Mouse (Mus musculus) layer of hippocampus, adult 6 months (tissue): ENCODE results near the gene Tes3-ps. TPM values are rescaled to one million over a fixed set of nuclear protein-coding genes. Genes with fewer than 3 reads are reported as not detected.

Experiments
- long read RNA-seq, 2 experiments: library from polyadenylated mRNA; unstranded; transcript quantifications; one replicate each; pipeline ENCODE4 v2.0.0; 2019 to 2020
- polyA plus RNA-seq: library from polyadenylated mRNA; unstranded; fragments of <200 nt; fragmentation: Nextera tagmentation; gene quantifications from 2 replicates; pipeline ENCODE4 v1.2.3, GENCODE M21; 2021

Tes3-ps gene
- 0.19 and 0.36 TPM in 2 replicates for polyA plus RNA-seq
- long read RNA-seq, experiment 1, partial matches to known transcripts: 0 of 3 reads
- long read RNA-seq, experiment 1, other reads (novel, unspliced or antisense): 1 of 3 reads
- long read RNA-seq, experiment 2, partial matches to known transcripts: 0 of 1 reads
- long read RNA-seq, experiment 2, other reads (novel, unspliced or antisense): 0 of 1 reads

DNA sequence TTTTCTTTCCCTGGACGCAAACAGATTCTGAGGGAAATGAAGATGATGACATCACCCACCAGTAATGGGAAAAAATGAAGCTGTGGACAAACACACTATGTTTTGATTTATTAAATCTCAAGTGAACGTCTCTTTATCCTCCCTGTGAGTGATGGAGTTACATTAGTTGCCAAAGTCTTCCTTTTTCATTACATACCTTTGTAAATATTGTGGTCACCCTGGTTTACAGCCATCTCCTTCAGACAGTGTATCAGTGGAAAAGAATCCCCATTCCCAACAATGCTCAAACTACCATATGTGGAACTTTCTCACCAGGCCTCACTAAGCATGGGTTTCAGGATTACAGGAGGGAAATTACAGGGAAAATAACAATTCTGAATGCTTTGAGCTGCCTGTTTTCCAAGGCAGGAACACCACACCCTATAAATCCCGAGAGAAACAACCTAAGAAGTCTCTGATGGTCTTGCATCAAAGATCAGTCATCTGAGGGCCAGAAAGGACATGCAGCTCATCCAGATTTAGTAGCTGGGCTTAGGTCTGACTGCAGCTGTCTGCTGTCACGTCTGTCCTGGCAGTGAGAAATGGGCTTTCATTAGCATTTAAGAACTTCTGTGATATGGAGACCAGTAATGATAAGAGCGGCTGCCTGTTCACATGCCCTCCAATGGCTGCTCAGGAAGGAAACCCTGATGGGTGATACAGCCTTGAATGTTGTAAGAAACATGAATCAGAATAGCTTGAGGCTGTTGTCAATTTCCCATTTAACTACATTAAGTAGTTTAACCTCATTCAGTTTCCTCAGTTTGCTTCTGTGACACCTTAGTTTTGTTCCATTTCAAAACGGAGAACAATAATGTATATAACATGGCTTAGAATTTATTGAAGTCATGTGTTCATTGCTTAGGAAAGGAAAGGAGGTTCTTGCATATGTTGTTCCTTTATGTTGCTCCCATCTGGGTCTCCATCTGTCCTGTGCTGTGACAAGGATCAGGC lies at the start of gene Tes3-ps:
TSS of gene Tes3-ps (plus strand) at position 943 of the 993 bp plus-strand sequence.

GRCm38 (mm10) chr13:49504510-49504909 lies 11.4 kb downstream of the Tes3-ps start, which contains the start of gene Ecm2:
Ecm2 (plus strand) TSS chr13:49504810.

DNA sequence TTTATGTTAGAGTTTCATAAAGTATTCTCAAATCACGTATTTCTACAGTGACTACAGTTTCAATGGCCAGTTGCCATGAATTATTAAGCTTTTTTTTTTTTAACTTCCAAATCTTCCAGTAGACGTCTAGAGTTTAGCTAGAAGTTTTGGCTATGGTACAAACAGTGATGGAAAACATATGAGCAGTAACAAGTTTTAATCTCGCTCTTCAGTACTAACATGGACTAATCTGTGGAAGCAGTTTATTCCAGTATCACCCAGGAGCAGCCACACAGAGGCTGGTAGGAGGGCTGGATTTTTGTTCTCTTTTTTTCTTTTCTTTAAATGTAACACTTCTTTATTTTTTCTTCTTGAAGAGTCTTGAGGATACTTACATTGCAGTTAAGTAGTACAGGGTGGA lies 51.2 kb downstream of the Tes3-ps start, which contains the start of gene Aspn:
TSS of gene Aspn (plus strand) at position 165 of the 400 bp plus-strand sequence.

Other genes starting within 250 kb of the Tes3-ps start
- 2.5 and 3.6 TPM in 2 replicates for gene Susd3, start 244.6 kb upstream of the Tes3-ps start, polyA plus RNA-seq
- gene Fgd3, start 173.0 kb upstream of the Tes3-ps start, polyA plus RNA-seq: 0.58 and 0.60 TPM in 2 replicates
- gene Bicd2, start 151.7 kb upstream of the Tes3-ps start, polyA plus RNA-seq: 8.0 and 8.8 TPM in 2 replicates
- gene Ippk, start 72.1 kb upstream of the Tes3-ps start, polyA plus RNA-seq: 12.9 and 13.4 TPM in 2 replicates
- 1.9 and 3.2 TPM in 2 replicates for gene Ecm2, start 11.5 kb downstream of the Tes3-ps start, polyA plus RNA-seq
- gene Aspn, start 51.1 kb downstream of the Tes3-ps start, polyA plus RNA-seq: 0.25 and 0.43 TPM in 2 replicates
- gene Omd, start 89.1 kb downstream of the Tes3-ps start, polyA plus RNA-seq: 0.50 and 0.72 TPM in 2 replicates
- gene Ogn, start 114.7 kb downstream of the Tes3-ps start, polyA plus RNA-seq: 3.2 and 3.5 TPM in 2 replicates
- gene Cenpp, start 159.5 kb downstream of the Tes3-ps start, polyA plus RNA-seq: 2.0 and 2.2 TPM in 2 replicates
- 12.9 and 13.5 TPM in 2 replicates for gene Nol8, start 159.8 kb downstream of the Tes3-ps start, polyA plus RNA-seq
- 12.2 and 12.9 TPM in 2 replicates for gene Iars, start 188.8 kb downstream of the Tes3-ps start, polyA plus RNA-seq